ENCODE assay signal across 13 mouse cellular contexts in the genomic region with DNA sequence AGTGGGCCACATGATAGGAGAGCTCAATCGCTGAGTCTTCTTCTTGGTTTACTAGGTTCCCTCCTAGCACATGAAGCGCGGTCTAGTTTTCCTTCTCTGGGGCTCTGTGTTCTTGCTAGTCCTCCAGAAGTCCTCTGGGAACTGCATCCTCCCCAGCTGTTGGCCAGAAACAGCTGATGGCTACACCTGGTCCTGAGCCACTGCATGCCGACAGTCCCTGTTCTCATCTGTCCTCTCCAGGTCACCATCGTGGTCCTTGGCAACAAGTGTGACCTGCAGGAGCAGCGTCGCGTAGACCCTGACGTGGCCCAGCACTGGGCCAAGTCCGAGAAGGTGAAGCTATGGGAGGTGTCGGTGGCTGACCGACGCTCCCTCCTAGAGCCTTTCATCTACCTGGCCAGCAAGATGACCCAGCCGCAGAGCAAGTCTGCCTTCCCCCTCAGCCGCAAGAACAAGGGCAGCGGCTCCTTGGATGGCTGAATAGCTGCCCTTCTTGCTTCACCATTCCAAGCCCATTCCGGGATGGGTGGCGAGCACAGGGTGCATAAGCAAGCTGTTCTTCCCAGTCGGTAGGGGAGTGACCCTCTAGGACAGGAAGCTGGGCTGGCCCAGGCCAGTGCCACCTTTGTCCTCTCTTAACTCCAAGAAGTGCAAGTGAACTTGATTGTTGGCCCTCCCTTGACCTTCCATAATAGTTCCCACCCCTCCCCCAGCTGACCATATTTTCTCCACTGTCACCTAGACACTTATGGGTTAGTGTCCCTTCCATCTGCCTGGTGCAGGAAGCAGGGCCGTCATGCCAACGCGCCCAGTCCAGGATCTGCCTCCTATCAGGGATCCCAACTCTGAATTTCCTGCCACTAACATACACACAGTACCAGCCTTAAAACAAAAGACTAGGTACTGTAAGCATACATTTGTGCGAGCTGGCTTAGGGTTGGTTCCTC. TPM values are rescaled to one million over a fixed set of nuclear protein-coding genes. Genes with fewer than 3 reads are reported as not detected.
DNase-seq lines count a peak whose midpoint lies in the region; ATAC-seq lines count a peak whose summit lies in the region.
"Had no signal": no experiment of that assay in that cellular context is flagged by ENCODE, and none has a peak within 500 bp of the region (broad histone marks: within the 10 kb centered on the region; RNA-seq: fewer than 3 reads in every experiment).

No protein-coding gene starts in this region.

- DNase-seq in heart, adult 11 months: peak; percentile 92
- DNase-seq in heart, postnatal 4 days: no peak
- DNase-seq in lung, postnatal 36 days: peak; percentile 25
- no peak for DNase-seq in lung, adult 18-20 months
- no peak for DNase-seq in liver, embryonic 13.5 days
- no peak for DNase-seq in layer of hippocampus, postnatal 36 days
- DNase-seq: cerebellum, adult 11-12 months had no signal

- H3K9ac ChIP-seq in liver, embryonic 13.5 days: no peak overlapping the region
- no peak overlapping the region for H3K9ac ChIP-seq in stomach, embryonic 16.5 days (ENCODE audit: low read length)
- H3K9ac ChIP-seq: forebrain, embryonic 12.5 days; hindbrain, embryonic 15.5 days; neural tube, embryonic 13.5 days had no signal

- no peak overlapping the region for H3K4me3 ChIP-seq in liver, embryonic 13.5 days (replicated peaks)
- no peak overlapping the region for H3K4me3 ChIP-seq in stomach, embryonic 16.5 days (replicated peaks; ENCODE audit: low read length)
- H3K4me3 ChIP-seq: forebrain, embryonic 12.5 days; hindbrain, embryonic 15.5 days; neural tube, embryonic 13.5 days had no signal

- H3K36me3 ChIP-seq in liver, embryonic 13.5 days: peaks cover 24% of the 10 kb centered on the region
- H3K36me3 ChIP-seq in stomach, embryonic 16.5 days (ENCODE audit: control insufficient read depth, insufficient read depth, low read length): peaks cover 5% of the 10 kb centered on the region; the same call in 1 of the 2 replicates

- peaks cover 6% of the 10 kb centered on the region for H3K27me3 ChIP-seq in liver, embryonic 13.5 days
- H3K27me3 ChIP-seq in stomach, embryonic 16.5 days (ENCODE audit: control insufficient read depth, insufficient read depth, low read length): no peaks in the 10 kb centered on the region
- H3K27me3 ChIP-seq: forebrain, embryonic 12.5 days; hindbrain, embryonic 15.5 days; neural tube, embryonic 13.5 days had no signal

- no peak overlapping the region for H3K4me2 ChIP-seq in liver, embryonic 13.5 days
- H3K4me2 ChIP-seq in stomach, embryonic 16.5 days (ENCODE audit: low read depth, low read length): no peak overlapping the region
- H3K4me2 ChIP-seq: forebrain, embryonic 12.5 days; hindbrain, embryonic 15.5 days; neural tube, embryonic 13.5 days had no signal

- no peaks in the 10 kb centered on the region for H3K9me3 ChIP-seq in liver, embryonic 13.5 days (replicated peaks)
- no peaks in the 10 kb centered on the region for H3K9me3 ChIP-seq in stomach, embryonic 16.5 days (replicated peaks; ENCODE audit: control insufficient read depth, low read length)
- H3K9me3 ChIP-seq: forebrain, embryonic 12.5 days; hindbrain, embryonic 15.5 days; neural tube, embryonic 13.5 days had no signal

- H3K27ac ChIP-seq in liver, embryonic 13.5 days: peak overlapping the region; percentile 14
- H3K27ac ChIP-seq in stomach, embryonic 16.5 days (ENCODE audit: low read length): peak overlapping the region; percentile 46
- H3K27ac ChIP-seq: forebrain, embryonic 12.5 days; hindbrain, embryonic 15.5 days; neural tube, embryonic 13.5 days had no signal

- ATAC-seq in liver, embryonic 13.5 days (ENCODE audit: low read depth): no peak
- ATAC-seq in stomach, embryonic 16.5 days (ENCODE audit: insufficient read depth, low FRiP score): no peak
- ATAC-seq in erythroblast, adult 5-6 weeks (replicated peaks; ENCODE audit: low FRiP score, poor library complexity, severe bottlenecking): no peak
- ATAC-seq: midbrain, embryonic 16.5 days had no signal

- peaks cover 62% of the 10 kb centered on the region for H3K4me1 ChIP-seq in liver, embryonic 13.5 days (replicated peaks)
- peaks cover 12% of the 10 kb centered on the region for H3K4me1 ChIP-seq in stomach, embryonic 16.5 days (ENCODE audit: control insufficient read depth, insufficient read depth, low read length)

- WGBS in liver, embryonic 13.5 days (ENCODE audit: insufficient replicate concordance): 87% methylated on average over 23 of the region's 23 CpGs
- WGBS in stomach, embryonic 16.5 days: 93% methylated on average over 23 of the region's 23 CpGs

RNA-seq across cellular contexts. Expression of a gene that starts 6.1 kb away (rescaled TPM):
- 100 to 1,000 TPM; 223 to 232 TPM for total RNA-seq in heart, postnatal 4 days (2021)
- 70.7 and 86.2 TPM in 2 replicates for polyA plus RNA-seq in liver, embryonic 13.5 days (2015; fragmentation: Nextera tagmentation; extraction: Ambion mirVana)
- polyA plus RNA-seq in stomach, embryonic 16.5 days (2015; fragmentation: Nextera tagmentation; extraction: Ambion mirVana): 209 and 214 TPM in 2 replicates
- 100 to 1,000 TPM; 249 to 265 TPM for total RNA-seq in layer of hippocampus, postnatal 36 days (2021)
- total RNA-seq in erythroblast, adult 5-6 weeks (2015; ENCODE audit: low replicate concordance): 31.8 and 31.9 TPM in 2 replicates
- total RNA-seq in erythroblast, adult 5-6 weeks (2017; ENCODE audit: low replicate concordance): 25.8 and 50.7 TPM in 2 replicates

RNA-seq across cellular contexts. Expression of a gene that starts 7.0 kb away (rescaled TPM):
- total RNA-seq in heart, postnatal 4 days (2021): 10 to 100 TPM; 53.7 to 57.7 TPM
- 19.9 and 20.9 TPM in 2 replicates for polyA plus RNA-seq in liver, embryonic 13.5 days (2015; fragmentation: Nextera tagmentation; extraction: Ambion mirVana)
- polyA plus RNA-seq in stomach, embryonic 16.5 days (2015; fragmentation: Nextera tagmentation; extraction: Ambion mirVana): 60.7 and 67.1 TPM in 2 replicates
- 10 to 100 TPM; 12.5 to 15.1 TPM for total RNA-seq in layer of hippocampus, postnatal 36 days (2021)
- 10.2 and 18.2 TPM in 2 replicates for total RNA-seq in erythroblast, adult 5-6 weeks (2015; ENCODE audit: low replicate concordance)
- total RNA-seq in erythroblast, adult 5-6 weeks (2017; ENCODE audit: low replicate concordance): 7.3 and 11.2 TPM in 2 replicates

RNA-seq across cellular contexts. Expression of a gene that starts 51.3 kb away (rescaled TPM):
- total RNA-seq in heart, postnatal 4 days (2021): 1 to 10 TPM; 6.3 to 7.3 TPM
- polyA plus RNA-seq in liver, embryonic 13.5 days (2015; fragmentation: Nextera tagmentation; extraction: Ambion mirVana): 13.2 and 14.1 TPM in 2 replicates
- polyA plus RNA-seq in stomach, embryonic 16.5 days (2015; fragmentation: Nextera tagmentation; extraction: Ambion mirVana): 38.9 and 40.6 TPM in 2 replicates
- 100 to 1,000 TPM; 246 to 256 TPM for total RNA-seq in layer of hippocampus, postnatal 36 days (2021)
- 1.5 and 1.9 TPM in 2 replicates for total RNA-seq in erythroblast, adult 5-6 weeks (2015; ENCODE audit: low replicate concordance)
- total RNA-seq in erythroblast, adult 5-6 weeks (2017; ENCODE audit: low replicate concordance): 4.3 and 4.5 TPM in 2 replicates

Comparison
In these comparisons a context has a peak if more than half of its experiments do, and no peak if none do; other contexts are left out.
1. DNase-seq: peak in heart, adult 11 months (single experiment) and lung, postnatal 36 days (single experiment); none in heart, postnatal 4 days (single experiment), lung, adult 18-20 months (0 of 2), liver, embryonic 13.5 days (single experiment) and layer of hippocampus, postnatal 36 days (0 of 2).
2. RNA of a gene that starts 6.1 kb away (total RNA-seq): 249 to 265 TPM in layer of hippocampus, postnatal 36 days and 223 to 232 TPM in heart, postnatal 4 days; 25.8 to 50.7 TPM in erythroblast, adult 5-6 weeks; every median in the first group is over 4 times any median in the second.
3. RNA of a gene that starts 51.3 kb away (total RNA-seq): 246 to 256 TPM in layer of hippocampus, postnatal 36 days; 6.3 to 7.3 TPM in heart, postnatal 4 days and 1.5 to 4.5 TPM in erythroblast, adult 5-6 weeks; every median in the first group is over 10 times any median in the second.